Mouse (Mus musculus): ENCODE measurements around the gene Gnb1. TPM values are rescaled to one million over a fixed set of nuclear protein-coding genes. Genes with fewer than 3 reads are reported as not detected.
"Not testable (repeated sequence)": the region's sequence is repeated elsewhere in the genome, so short reads cannot be mapped to it uniquely, and the experiment has no call there.

The Gnb1 gene
- total RNA-seq, 2 experiments from 2014 or later = 718 to 729 TPM

GRCm38 (mm10) chr4:155470263-155470953, 20.8 kb upstream of the Gnb1 start:
- Histone ChIP-seq H3K27ac (no peak overlapping the region), H3K4me3 (no peak overlapping the region)
- no peak for TF ChIP-seq CTCF (conservative IDR thresholded peaks at IDR 0.05)
- DNase-seq (ENCODE audit: low spot score in 2 of 2) = no peak

DNA sequence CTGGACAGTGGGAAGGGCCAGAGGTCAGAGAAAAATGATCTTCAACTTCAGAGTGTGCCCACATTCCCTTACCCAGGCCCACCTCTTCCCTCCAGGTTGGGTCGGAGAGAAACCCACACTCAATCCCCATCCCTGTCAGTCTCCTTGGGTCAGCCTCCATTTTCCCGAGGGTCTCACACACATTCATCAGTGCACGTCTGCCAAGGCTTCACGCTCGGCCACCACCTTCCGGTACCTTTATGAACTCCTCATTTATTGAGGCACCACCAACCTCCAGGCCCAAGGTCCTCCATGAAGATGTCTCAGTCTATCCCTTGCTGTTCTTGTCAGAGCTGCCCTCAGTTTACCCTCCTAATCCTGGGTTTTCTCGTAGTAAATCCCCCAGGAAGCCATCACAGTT, 20.2 kb upstream of the Gnb1 start:
- no peak for TF ChIP-seq CTCF (conservative IDR thresholded peaks at IDR 0.05)
- no peak overlapping the region for H3K27ac ChIP-seq
- H3K4me3 ChIP-seq = no peak overlapping the region
- no peak for DNase-seq (ENCODE audit: low spot score in 2 of 2)

DNA sequence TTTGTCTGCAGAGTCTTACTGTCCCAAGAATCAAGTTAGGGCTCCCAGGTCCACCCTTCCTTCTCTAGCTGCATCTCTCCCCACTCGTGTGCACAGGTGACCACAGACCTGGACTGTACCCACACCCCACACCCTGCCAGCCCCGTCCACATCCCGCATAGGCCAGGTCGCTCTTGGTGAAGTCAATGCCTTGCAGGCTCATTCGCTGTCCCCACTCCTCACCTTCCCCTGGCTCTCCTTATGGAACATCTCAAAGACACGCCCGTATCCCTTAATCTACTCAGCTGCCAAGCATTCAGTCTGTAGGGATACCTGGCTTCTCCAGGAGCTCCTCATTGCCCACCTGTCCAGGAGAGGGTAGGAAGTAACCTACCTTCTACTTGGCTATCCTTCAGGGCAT, 19.8 kb upstream of the Gnb1 start:
- no peak for TF ChIP-seq CTCF (conservative IDR thresholded peaks at IDR 0.05)
- H3K4me3 ChIP-seq = no peak overlapping the region
- no peak overlapping the region for H3K27ac ChIP-seq
- DNase-seq (ENCODE audit: low spot score in 2 of 2) = no peak

- Histone ChIP-seq H3K27ac (peak overlapping the region; percentile 20; the same call in 1 of the 2 replicates), H3K4me3 (no peak overlapping the region)
- no peak for DNase-seq (ENCODE audit: low spot score in 2 of 2)
- no peak for TF ChIP-seq CTCF (conservative IDR thresholded peaks at IDR 0.05)
Observed at GRCm38 (mm10) chr4:155472716-155473290, 18.4 kb upstream of the Gnb1 start.

DNA sequence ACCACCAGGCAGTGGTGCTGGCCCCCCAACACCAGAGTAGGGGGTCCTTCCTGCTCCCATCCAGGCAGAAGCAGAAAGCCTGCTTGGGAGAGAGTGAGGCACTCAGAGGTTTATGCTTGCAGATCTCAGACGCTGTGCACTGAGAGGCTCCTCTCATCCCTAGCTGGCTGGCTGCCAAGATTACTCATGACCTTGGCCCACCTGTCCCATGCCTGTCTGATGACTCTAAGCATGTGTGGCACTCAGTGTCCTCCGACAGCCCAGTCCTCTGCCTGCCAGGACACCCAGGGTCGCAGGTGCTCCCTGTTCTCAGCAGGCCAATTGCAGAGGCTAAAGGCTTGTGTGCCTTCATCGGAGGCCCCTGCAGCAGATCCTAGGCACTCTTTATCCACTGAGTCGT, 17.8 kb upstream of the Gnb1 start:
- peak overlapping the region; percentile 20; the same call in 1 of the 2 replicates for H3K27ac ChIP-seq
- no peak for TF ChIP-seq CTCF (conservative IDR thresholded peaks at IDR 0.05)

GRCm38 (mm10) chr4:155473796-155474195, 17.4 kb upstream of the Gnb1 start:
- DNase-seq (ENCODE audit: low spot score in 2 of 2); H3K4me3 ChIP-seq; H3K27ac ChIP-seq: not testable (repeated sequence)

More for the DNA sequence above, 17.8 kb upstream of the Gnb1 start:
- H3K4me3 ChIP-seq = no peak overlapping the region
- DNase-seq (ENCODE audit: low spot score in 2 of 2) = no peak

GRCm38 (mm10) chr4:155481381-155482124, 9.6 kb upstream of the Gnb1 start:
- Histone ChIP-seq H3K27ac (peak overlapping the region; percentile 73), H3K4me3 (peak overlapping the region; percentile 42; the same call in 1 of the 2 replicates)
- DNase-seq (ENCODE audit: low spot score in 2 of 2) = peak; percentile 61 to 85
- peak; percentile 98; the same call in 1 of the 2 replicates for TF ChIP-seq CTCF (conservative IDR thresholded peaks at IDR 0.05)

DNA sequence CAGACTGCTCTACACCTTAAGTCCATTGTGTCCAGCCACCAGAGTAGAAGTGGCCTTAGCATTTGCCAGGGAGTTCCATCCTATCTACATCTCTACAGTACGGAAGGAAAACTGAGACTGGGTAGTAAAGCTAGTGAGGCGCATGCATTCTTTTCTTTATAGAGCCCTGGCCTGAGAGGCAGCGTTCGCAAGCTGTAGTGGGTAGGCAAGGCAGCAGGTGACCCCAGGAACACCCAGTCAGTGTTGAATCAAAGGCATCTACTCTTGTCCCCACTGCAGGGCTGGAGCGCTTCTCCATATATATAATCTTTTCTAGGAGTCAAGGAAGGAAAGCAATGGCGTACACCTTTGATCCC, 9.1 kb upstream of the Gnb1 start:
- no peak for DNase-seq (ENCODE audit: low spot score in 2 of 2)
- Histone ChIP-seq H3K4me3 (no peak overlapping the region; the same call in 1 of the 2 replicates), H3K27ac (peak overlapping the region; percentile 73)
- TF ChIP-seq CTCF (conservative IDR thresholded peaks at IDR 0.05) = no peak

- DNase-seq (ENCODE audit: low spot score in 2 of 2) = no peak
- H3K4me3 ChIP-seq = no peak overlapping the region
- no peak for TF ChIP-seq CTCF (conservative IDR thresholded peaks at IDR 0.05)
Observed at GRCm38 (mm10) chr4:155482733-155483540, 8.2 kb upstream of the Gnb1 start.

DNA sequence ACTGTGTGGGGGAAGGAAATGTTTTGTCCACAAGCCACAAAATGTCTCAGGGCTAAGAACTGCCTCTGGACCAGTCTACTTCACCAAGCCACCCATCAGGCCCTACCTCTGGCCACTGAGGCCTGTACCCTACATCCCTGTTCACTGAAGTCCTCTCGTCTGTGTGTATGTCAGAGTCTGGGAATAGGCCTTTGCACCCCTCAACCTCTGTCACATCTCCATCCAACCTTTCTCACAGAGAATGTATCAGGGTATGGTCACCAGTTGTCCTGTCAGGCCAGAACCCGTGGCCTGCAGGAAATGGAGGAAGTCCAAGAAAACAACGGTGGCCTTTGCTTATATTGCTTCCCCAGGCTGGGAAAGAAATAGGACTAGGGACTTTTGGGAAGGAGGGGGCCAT, 5.6 kb upstream of the Gnb1 start:
- Histone ChIP-seq H3K27ac (no peak overlapping the region), H3K4me3 (no peak overlapping the region)
- no peak for DNase-seq (ENCODE audit: low spot score in 2 of 2)
- no peak for TF ChIP-seq CTCF (conservative IDR thresholded peaks at IDR 0.05)

More at GRCm38 (mm10) chr4:155482733-155483540, 8.2 kb upstream of the Gnb1 start:
- no peak overlapping the region; the same call in 1 of the 2 replicates for H3K27ac ChIP-seq

GRCm38 (mm10) chr4:155487746-155488145, 3.4 kb upstream of the Gnb1 start:
- Histone ChIP-seq H3K27ac (peak overlapping the region; percentile 71), H3K4me3 (no peak overlapping the region)
- no peak for TF ChIP-seq CTCF (conservative IDR thresholded peaks at IDR 0.05)
- no peak for DNase-seq (ENCODE audit: low spot score in 2 of 2)

- Histone ChIP-seq H3K27ac (peak overlapping the region; percentile 71), H3K4me3 (no peak overlapping the region)
- DNase-seq (ENCODE audit: low spot score in 2 of 2) = peak in 1 of 2 experiments; percentile 24
- no peak for TF ChIP-seq CTCF (conservative IDR thresholded peaks at IDR 0.05)
Observed at GRCm38 (mm10) chr4:155488232-155489025, 2.7 kb upstream of the Gnb1 start.

Data from layer of hippocampus, adult 2 months (tissue).